Mouse (Mus musculus) liver, embryonic 14.5 days (tissue): ENCODE results near the gene Cstf2. TPM values are rescaled to one million over a fixed set of nuclear protein-coding genes. Genes with fewer than 3 reads are reported as not detected.

ENCODE experiments used
- ATAC-seq: fragments of 200-750 bp; cut with Nextera tagmentation; 2 replicates; pipeline ENCODE4 v1.8.0; 2017; ENCODE audit warnings: moderate number of reproducible peaks, mild to moderate bottlenecking, moderate library complexity; ENCODE audit not compliant: insufficient read depth
- DNase-seq, 3 experiments: peaks; one replicate each; pipeline ENCODE4 v3.0.0-alpha.2; 2012 to 2013; ENCODE audit warnings: low read depth in 3 of 3, low spot score in 3 of 3
- H3K27ac ChIP-seq: fragments of 300-500 bp; sonication (generic); 2 replicates; pipeline ENCODE4 v1.5.1; 2014; ENCODE audit warnings: moderate library complexity, mild to moderate bottlenecking, control low read depth, inconsistent platforms
- H3K27me3 ChIP-seq: fragments of 300-500 bp; sonication (generic); 2 replicates; pipeline ENCODE4 v1.6.1; 2014; ENCODE audit warnings: mild to moderate bottlenecking, low read length, moderate library complexity; ENCODE audit not compliant: control insufficient read depth, insufficient read depth
- H3K36me3 ChIP-seq: fragments of 300-500 bp; sonication (generic); replicated peaks from 2 replicates; pipeline ENCODE4 v1.6.1; 2014; ENCODE audit warnings: low read depth; ENCODE audit not compliant: control insufficient read depth, insufficient read depth
- H3K4me1 ChIP-seq, 2 experiments: fragments of 200-500 bp in 1 of 2; fragments of 300-500 bp in 1 of 2; sonication (generic) in 1 of 2; replicated peaks; 2 replicates each; pipeline ENCODE4 v1.6.1; 2012 to 2014; ENCODE audit warnings: antibody characterized with exemption in 1 of 2, inconsistent platforms in 1 of 2, low read length in 1 of 2; ENCODE audit not compliant: control insufficient read depth in 2 of 2, insufficient read depth in 2 of 2
- H3K4me2 ChIP-seq: fragments of 300-500 bp; sonication (generic); 2 replicates; pipeline ENCODE4 v1.6.1; 2014; ENCODE audit warnings: low read depth, mild to moderate bottlenecking, control low read depth, moderate library complexity
- H3K4me3 ChIP-seq, 2 experiments: fragments of 200-500 bp in 1 of 2; fragments of 300-500 bp in 1 of 2; sonication (generic) in 1 of 2; 2 replicates each; pipeline ENCODE4 v1.5.1; 2012 to 2014; ENCODE audit warnings: low read depth in 2 of 2, low read length in 2 of 2, mild to moderate bottlenecking in 2 of 2, control low read depth in 1 of 2, inconsistent platforms in 1 of 2, moderate library complexity in 1 of 2; ENCODE audit not compliant: insufficient read depth in 1 of 2
- H3K9ac ChIP-seq: fragments of 300-500 bp; sonication (generic); replicated peaks from 2 replicates; pipeline ENCODE4 v1.6.1; 2014; ENCODE audit warnings: mild to moderate bottlenecking, control low read depth, moderate library complexity
- H3K9me3 ChIP-seq: fragments of 300-500 bp; sonication (generic); 2 replicates; pipeline ENCODE4 v1.6.1; 2016; ENCODE audit warnings: low read length, mixed read lengths; ENCODE audit not compliant: control insufficient read depth
- CTCF ChIP-seq: IDR thresholded peaks from 2 replicates; pipeline ENCODE4 v1.5.1; 2016; ENCODE audit warnings: antibody characterized with exemption, low read depth, control low read depth
- EP300 ChIP-seq: IDR thresholded peaks from 2 replicates; pipeline ENCODE4 v1.6.1; 2016; ENCODE audit warnings: antibody characterized with exemption, low read depth
- WGBS: fragments of 180-500 bp; shearing (Covaris S2); extraction: QIAGEN DNeasy Blood & Tissue Kit; methylation state at CpG from one replicate; pipeline ENCODE4 v1.1.7; 2014; ENCODE audit not compliant: insufficient replicate concordance; 5-methylcytosine and 5-hydroxymethylcytosine counted together
- polyA plus RNA-seq, 2 experiments: library from polyadenylated mRNA; depleted of rRNA in 1 of 2; stranded (reverse) in 1 of 2; unstranded in 1 of 2; fragments of >200 nt; fragmentation: Nextera tagmentation in 1 of 2; extraction: Ambion mirVana in 1 of 2; gene quantifications; 2 replicates each; pipeline versions ENCODE4 v1.2.1 to v1.2.3; 2012 to 2014

Gene Cstf2
- 10.4 and 12.6 TPM in 2 replicates for polyA plus RNA-seq (2012; rRNA removed)
- polyA plus RNA-seq (2014; fragmentation: Nextera tagmentation; extraction: Ambion mirVana), result 23.5 and 23.8 TPM in 2 replicates

GRCm38 (mm10) chrX:134058987-134059712 is at the start of gene Cstf2:
Gene Cstf2, plus strand, starts transcription at chrX:134059187.
- ATAC-seq (peak; percentile 97), DNase-seq (peak; percentile 71 to 77 (median 73))
- peak within 1 kb of the TSS; percentile 61 to 68 for H3K4me3 ChIP-seq
- H3K27ac ChIP-seq, result peak within 1 kb of the TSS; percentile 4; the same call in 1 of the 2 replicates
- peak within 1 kb of the TSS; percentile 77 for H3K9ac ChIP-seq
- H3K36me3 ChIP-seq, result no peaks in the 10 kb centered on the region; the same call in none of the 2 replicates
- H3K9me3 ChIP-seq, result no peaks in the 10 kb centered on the region
- H3K27me3 ChIP-seq, result no peaks in the 10 kb centered on the region
- TF ChIP-seq EP300, result no peak
- TF ChIP-seq CTCF, result no peak
- H3K4me2 ChIP-seq, result peak within 1 kb of the TSS; percentile 65
- no peaks in the 10 kb centered on the region for H3K4me1 ChIP-seq
- 13% methylated on average over 70 of the region's 77 CpGs for WGBS

GRCm38 (mm10) chrX:134019005-134019404 is 40.0 kb upstream of the Cstf2 start:
- ATAC-seq (no peak), DNase-seq (peak; percentile 12 to 19 (median 14))
- no peak overlapping the region for H3K4me3 ChIP-seq
- no peak overlapping the region for H3K4me2 ChIP-seq
- no peaks in the 10 kb centered on the region for H3K27me3 ChIP-seq
- no peak for TF ChIP-seq EP300
- peak; percentile 77 for TF ChIP-seq CTCF
- H3K9me3 ChIP-seq, result no peaks in the 10 kb centered on the region
- H3K27ac ChIP-seq, result no peak overlapping the region
- 9% methylated on average over 9 of the region's 9 CpGs for WGBS
- H3K4me1 ChIP-seq, result no peaks in the 10 kb centered on the region
- no peak overlapping the region for H3K9ac ChIP-seq
- H3K36me3 ChIP-seq, result no peaks in the 10 kb centered on the region

- TF ChIP-seq EP300 (no peak), CTCF (no peak)
- Histone ChIP-seq H3K9me3 (no peaks in the 10 kb centered on the region), H3K27ac (no peak overlapping the region), H3K27me3 (no peaks in the 10 kb centered on the region), H3K4me3 (no peak overlapping the region), H3K36me3 (no peaks in the 10 kb centered on the region), H3K4me1 (no peaks in the 10 kb centered on the region), H3K9ac (no peak overlapping the region), H3K4me2 (no peak overlapping the region)
- ATAC-seq (no peak), DNase-seq (no peak)
- WGBS, result 33% methylated on average over 5 of the region's 5 CpGs
These were observed 38.3 kb upstream of the Cstf2 start for GRCm38 (mm10) chrX:134020664-134021063.

- H3K27me3 ChIP-seq, result no peaks in the 10 kb centered on the region
- H3K36me3 ChIP-seq, result no peaks in the 10 kb centered on the region
- H3K9me3 ChIP-seq, result no peaks in the 10 kb centered on the region
- WGBS, result 39% methylated on average over 1 of the region's 1 CpGs
- ATAC-seq (no peak), DNase-seq (no peak)
- H3K4me3 ChIP-seq, result no peak overlapping the region
- TF ChIP-seq EP300, result no peak
- no peak for TF ChIP-seq CTCF
- H3K4me1 ChIP-seq, result no peaks in the 10 kb centered on the region
- H3K27ac ChIP-seq, result no peak overlapping the region
- H3K4me2 ChIP-seq, result no peak overlapping the region
- H3K9ac ChIP-seq, result no peak overlapping the region
These were observed 10.0 kb upstream of the Cstf2 start for GRCm38 (mm10) chrX:134048994-134049393.

GRCm38 (mm10) chrX:134056897-134057296 is 2.1 kb upstream of the Cstf2 start:
- no peaks in the 10 kb centered on the region for H3K4me1 ChIP-seq
- ATAC-seq, result no peak
- no peak overlapping the region for H3K27ac ChIP-seq
- H3K9me3 ChIP-seq, result no peaks in the 10 kb centered on the region
- H3K36me3 ChIP-seq, result no peaks in the 10 kb centered on the region; the same call in none of the 2 replicates
- H3K27me3 ChIP-seq, result no peaks in the 10 kb centered on the region
- H3K4me3 ChIP-seq, result no peak overlapping the region
- 68% methylated on average over 2 of the region's 2 CpGs for WGBS
- TF ChIP-seq EP300 (no peak), CTCF (no peak)
- H3K4me2 ChIP-seq, result no peak overlapping the region
- no peak overlapping the region for H3K9ac ChIP-seq
- DNase-seq, result no peak
